Mouse (Mus musculus) stomach, postnatal 0 days (tissue): ENCODE data around the gene Gnat3. TPM values are rescaled to one million over a fixed set of nuclear protein-coding genes. Genes with fewer than 3 reads are reported as not detected.

Experiments
- ATAC-seq: fragments of 200-750 bp; cut with Nextera tagmentation; 2 replicates; pipeline ENCODE4 v1.8.0; 2017; ENCODE audit not compliant: low FRiP score, low TSS enrichment
- DNase-seq: peaks from one replicate; pipeline ENCODE4 v3.0.0-alpha.2; 2016; ENCODE audit warnings: low spot score
- H3K27ac ChIP-seq: fragments of 300-500 bp; sonication (generic); replicated peaks from 2 replicates; pipeline ENCODE4 v1.5.1; 2014; ENCODE audit warnings: mild to moderate bottlenecking, control low read depth
- H3K27me3 ChIP-seq: fragments of 300-500 bp; sonication (generic); 2 replicates; pipeline ENCODE4 v1.6.1; 2014; ENCODE audit warnings: low read length; ENCODE audit not compliant: control insufficient read depth, insufficient read depth
- H3K36me3 ChIP-seq: fragments of 300-500 bp; sonication (generic); 2 replicates; pipeline ENCODE4 v1.6.1; 2014; ENCODE audit warnings: low read length, mixed read lengths; ENCODE audit not compliant: control insufficient read depth, insufficient read depth
- H3K4me1 ChIP-seq: fragments of 300-500 bp; sonication (generic); replicated peaks from 2 replicates; pipeline ENCODE4 v1.6.1; 2014; ENCODE audit warnings: antibody characterized with exemption; ENCODE audit not compliant: control insufficient read depth, insufficient read depth
- H3K4me2 ChIP-seq: fragments of 300-500 bp; sonication (generic); replicated peaks from 2 replicates; pipeline ENCODE4 v1.6.1; 2014; ENCODE audit warnings: low read depth, mild to moderate bottlenecking, control low read depth, moderate library complexity
- H3K4me3 ChIP-seq: fragments of 300-500 bp; sonication (generic); 2 replicates; pipeline ENCODE4 v1.5.1; 2014; ENCODE audit warnings: low read depth, low read length, control low read depth
- H3K9ac ChIP-seq: fragments of 300-500 bp; sonication (generic); 2 replicates; pipeline ENCODE4 v1.6.1; 2014; ENCODE audit warnings: mild to moderate bottlenecking, low read length, control low read depth, mixed read lengths
- H3K9me3 ChIP-seq: fragments of 300-500 bp; sonication (generic); 2 replicates; pipeline ENCODE4 v1.6.1; 2016; ENCODE audit warnings: low read length; ENCODE audit not compliant: control insufficient read depth
- CTCF ChIP-seq: IDR thresholded peaks from 2 replicates; pipeline ENCODE4 v1.5.1; 2016; ENCODE audit warnings: antibody characterized with exemption, low read depth, mild to moderate bottlenecking, moderate library complexity
- EP300 ChIP-seq: optimal IDR thresholded peaks from 2 replicates; pipeline ENCODE3; 2016; ENCODE audit warnings: antibody characterized with exemption
- WGBS: fragments of 180-500 bp; shearing (Covaris S2); extraction: QIAGEN DNeasy Blood & Tissue Kit; methylation state at CpG from one replicate; pipeline ENCODE4 v1.1.7; 2014; 5-methylcytosine and 5-hydroxymethylcytosine counted together
- polyA plus RNA-seq: library from polyadenylated mRNA; unstranded; fragments of >200 nt; fragmentation: Nextera tagmentation; extraction: Ambion mirVana; gene quantifications from 2 replicates; pipeline ENCODE4 v1.2.1, GENCODE M21; 2015

Gnat3 gene
- polyA plus RNA-seq, 1 experiment from 2014 or later: not detected

- H3K9me3 ChIP-seq: no peaks in the 10 kb centered on the region
- DNase-seq (no peak), ATAC-seq (no peak)
- H3K27ac ChIP-seq: no peak overlapping the region
- no peak for TF ChIP-seq EP300
- no peak for TF ChIP-seq CTCF
- H3K9ac ChIP-seq: no peak overlapping the region
- H3K4me1 ChIP-seq: no peaks in the 10 kb centered on the region
- no peaks in the 10 kb centered on the region for H3K36me3 ChIP-seq
- no peak overlapping the region for H3K4me3 ChIP-seq
- 95% methylated on average over 1 of the region's 1 CpGs for WGBS
- H3K27me3 ChIP-seq: no peaks in the 10 kb centered on the region
- no peak overlapping the region for H3K4me2 ChIP-seq
Measured at GRCm38 (mm10) chr5:18048841-18049240, 86.5 kb downstream of the Gnat3 start.

- H3K4me3 ChIP-seq: no peak overlapping the region
- H3K4me1 ChIP-seq: no peaks in the 10 kb centered on the region
- no peaks in the 10 kb centered on the region for H3K9me3 ChIP-seq
- H3K4me2 ChIP-seq: no peak overlapping the region
- no peak overlapping the region for H3K9ac ChIP-seq
- no peak for TF ChIP-seq CTCF
- no peak for TF ChIP-seq EP300
- H3K36me3 ChIP-seq: no peaks in the 10 kb centered on the region
- no peak overlapping the region for H3K27ac ChIP-seq
- no peak for DNase-seq
- WGBS: 70% methylated on average over 2 of the region's 2 CpGs
- no peaks in the 10 kb centered on the region for H3K27me3 ChIP-seq
- no peak for ATAC-seq
Measured at GRCm38 (mm10) chr5:18055323-18055722, 93.0 kb downstream of the Gnat3 start.

Other genes with a start within 250 kb of the Gnat3 start
- gene Cd36, start 73.7 kb upstream of the Gnat3 start, polyA plus RNA-seq: 28.2 and 35.9 TPM in 2 replicates